Mouse (Mus musculus) thymus, adult 2 months (tissue): ENCODE data around the gene Ttll5. TPM values are rescaled to one million over a fixed set of nuclear protein-coding genes. Genes with fewer than 3 reads are reported as not detected.

Experiments used
- DNase-seq: peaks from one replicate; pipeline ENCODE4 v3.0.0; 2021
- H3K27ac ChIP-seq: fragments of 200-500 bp; 2 replicates; pipeline ENCODE4 v1.5.1; 2012; ENCODE audit warnings: low read length, control low read depth; ENCODE audit not compliant: control insufficient read depth, insufficient read depth
- H3K27me3 ChIP-seq: fragments of 200-500 bp; 2 replicates; pipeline ENCODE4 v1.6.1; 2012; ENCODE audit warnings: mild to moderate bottlenecking, low read length, moderate library complexity, mixed read lengths; ENCODE audit not compliant: control insufficient read depth, insufficient read depth
- H3K36me3 ChIP-seq: fragments of 200-500 bp; 2 replicates; pipeline ENCODE4 v1.6.1; 2012; ENCODE audit warnings: mild to moderate bottlenecking, low read length, moderate library complexity; ENCODE audit not compliant: control insufficient read depth, insufficient read depth
- H3K4me1 ChIP-seq: fragments of 200-500 bp; replicated peaks from 2 replicates; pipeline ENCODE4 v1.6.1; 2012; ENCODE audit warnings: low read length; ENCODE audit not compliant: control insufficient read depth, insufficient read depth
- H3K4me3 ChIP-seq: fragments of 200-500 bp; 2 replicates; pipeline ENCODE4 v1.5.1; 2012; ENCODE audit warnings: mild to moderate bottlenecking, low read length, control low read depth, moderate library complexity; ENCODE audit not compliant: control insufficient read depth, insufficient read depth
- CTCF ChIP-seq: fragments of 200-500 bp; IDR thresholded peaks from 2 replicates; pipeline ENCODE4 v1.5.1; 2012; ENCODE audit warnings: mild to moderate bottlenecking, control low read depth, low read length, moderate library complexity, borderline replicate concordance; ENCODE audit not compliant: control insufficient read depth, poor library complexity, insufficient read depth; ENCODE audit errors: extremely low read depth
- POLR2A ChIP-seq: fragments of 200-500 bp; IDR thresholded peaks from 2 replicates; pipeline ENCODE4 v1.6.1; 2012; ENCODE audit warnings: mild to moderate bottlenecking, low read length, control low read depth, moderate library complexity; ENCODE audit not compliant: control insufficient read depth, poor library complexity, insufficient read depth; ENCODE audit errors: extremely low read depth
- WGBS: fragments of 180-500 bp; shearing (Covaris S2); methylation state at CpG from one replicate; pipeline ENCODE4 v1.1.7; 2018; 5-methylcytosine and 5-hydroxymethylcytosine counted together
- polyA plus RNA-seq: library from polyadenylated mRNA; depleted of rRNA; stranded (reverse); fragments of >200 nt; gene quantifications from 2 replicates; pipeline ENCODE4 v1.2.3, GENCODE M21; 2012

Gene Ttll5
- polyA plus RNA-seq, 1 experiment: 20.2 TPM

- H3K4me1 ChIP-seq: peaks cover 46% of the 10 kb centered on the region
These were observed 143.9 kb downstream of the Ttll5 start for GRCm38 (mm10) chr12:85968409-85968808.

DNA sequence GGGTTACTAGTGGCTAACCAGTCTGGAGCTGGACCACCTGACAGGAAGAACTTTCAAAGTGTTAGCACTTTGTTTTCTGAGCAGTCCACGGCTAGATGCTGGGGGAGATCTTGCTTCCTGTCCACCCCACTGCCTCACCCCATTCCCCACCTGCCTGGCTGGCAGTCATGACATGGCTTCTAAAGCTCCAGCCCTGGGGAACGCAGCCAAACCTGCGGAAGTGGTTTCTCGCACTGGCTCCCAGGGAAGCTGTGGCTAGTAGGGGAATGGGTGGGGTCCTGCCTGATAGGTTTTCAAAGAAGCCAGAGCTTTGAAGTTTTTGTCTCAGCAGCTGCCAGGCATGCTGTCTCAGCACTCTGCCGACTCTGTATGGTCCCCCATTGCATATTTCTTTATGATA is 145.1 kb downstream of the Ttll5 start:
- DNase-seq: peak; percentile 62
- Histone ChIP-seq H3K36me3 (no peaks in the 10 kb centered on the region), H3K27ac (no peak overlapping the region), H3K27me3 (no peaks in the 10 kb centered on the region), H3K4me1 (peaks cover 44% of the 10 kb centered on the region), H3K4me3 (no peak overlapping the region)
- 3% methylated on average over 5 of the region's 5 CpGs for WGBS
- TF ChIP-seq CTCF (no peak), POLR2A (no peak)

More at GRCm38 (mm10) chr12:85968409-85968808, 143.9 kb downstream of the Ttll5 start:
- WGBS: 66% methylated on average over 4 of the region's 4 CpGs
- no peaks in the 10 kb centered on the region for H3K27me3 ChIP-seq
- H3K27ac ChIP-seq: no peak overlapping the region
- H3K36me3 ChIP-seq: no peaks in the 10 kb centered on the region
- DNase-seq: no peak
- TF ChIP-seq CTCF (no peak), POLR2A (no peak)
- H3K4me3 ChIP-seq: no peak overlapping the region

DNA sequence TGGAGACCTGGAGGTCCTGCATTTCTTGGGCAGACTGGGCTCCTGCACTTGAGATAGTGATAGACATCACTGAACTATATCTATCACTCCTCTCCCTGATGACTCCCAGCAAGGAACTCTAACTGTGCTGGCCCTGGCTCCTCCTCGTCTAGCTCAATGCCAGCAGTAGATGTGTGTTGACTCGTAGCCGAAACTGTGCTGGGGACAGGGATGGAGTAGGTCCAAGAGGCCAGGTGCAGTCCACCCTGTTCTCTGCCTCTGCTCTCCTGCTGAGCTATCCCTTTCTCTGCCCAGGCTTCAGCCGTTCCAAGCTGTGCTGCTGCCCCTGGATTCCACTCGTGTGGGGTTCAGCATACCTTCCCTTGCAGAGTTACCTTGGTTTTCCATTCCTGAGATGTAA is 145.7 kb downstream of the Ttll5 start:
- DNase-seq: no peak
- peaks cover 43% of the 10 kb centered on the region for H3K4me1 ChIP-seq
- H3K36me3 ChIP-seq: no peaks in the 10 kb centered on the region
- H3K27me3 ChIP-seq: no peaks in the 10 kb centered on the region
- 58% methylated on average over 5 of the region's 5 CpGs for WGBS
- TF ChIP-seq CTCF (no peak), POLR2A (no peak)
- no peak overlapping the region for H3K27ac ChIP-seq
- H3K4me3 ChIP-seq: no peak overlapping the region

DNA sequence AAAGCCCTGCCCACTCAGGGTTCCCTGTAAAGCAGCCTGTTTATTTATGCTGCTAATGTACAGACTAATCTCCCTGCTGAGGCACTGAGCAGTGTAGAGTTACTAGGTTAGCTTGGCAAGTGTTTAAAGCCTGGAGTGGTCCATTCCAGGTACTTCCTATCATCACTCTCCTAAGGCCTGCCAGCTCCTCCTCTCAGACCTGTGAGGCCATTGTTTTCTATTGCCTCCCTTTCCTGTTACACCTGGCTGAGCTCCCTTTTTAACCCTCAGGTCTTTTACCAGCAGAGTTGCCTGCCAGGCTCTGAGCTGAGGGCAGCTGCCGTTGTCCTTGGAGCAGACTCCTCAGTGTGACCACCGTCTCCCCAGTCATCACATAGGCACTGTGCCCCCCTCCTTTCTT is 146.3 kb downstream of the Ttll5 start:
- Histone ChIP-seq H3K27ac (no peak overlapping the region), H3K27me3 (no peaks in the 10 kb centered on the region), H3K36me3 (no peaks in the 10 kb centered on the region), H3K4me3 (no peak overlapping the region), H3K4me1 (peaks cover 43% of the 10 kb centered on the region)
- TF ChIP-seq CTCF: no peak
- TF ChIP-seq POLR2A: no peak
- no peak for DNase-seq
- 70% methylated on average over 2 of the region's 2 CpGs for WGBS

DNA sequence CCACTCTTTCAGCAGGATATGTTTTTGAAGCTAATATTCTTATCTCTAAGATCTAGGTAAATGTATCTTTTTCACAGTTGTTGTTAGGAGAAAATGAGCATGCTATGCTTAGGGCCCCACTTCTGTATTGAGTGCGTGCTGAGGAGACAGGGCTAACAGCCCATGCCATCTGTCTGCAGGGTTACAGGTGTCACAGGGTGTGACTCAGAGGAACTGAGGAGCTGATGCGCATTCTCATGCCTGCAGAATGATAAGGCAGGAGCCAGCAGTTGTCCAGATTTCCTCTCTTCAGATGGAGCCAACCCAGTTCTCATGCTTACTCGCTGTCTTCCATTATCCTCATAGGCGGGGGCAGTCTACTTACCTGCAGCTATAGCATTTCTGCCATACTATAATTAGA is 147.2 kb downstream of the Ttll5 start:
- H3K27ac ChIP-seq: no peak overlapping the region
- no peak overlapping the region for H3K4me3 ChIP-seq
- WGBS: 55% methylated on average over 4 of the region's 4 CpGs
- H3K36me3 ChIP-seq: no peaks in the 10 kb centered on the region
- H3K4me1 ChIP-seq: peaks cover 43% of the 10 kb centered on the region
- no peak for DNase-seq
- no peak for TF ChIP-seq POLR2A
- TF ChIP-seq CTCF: no peak
- no peaks in the 10 kb centered on the region for H3K27me3 ChIP-seq

DNA sequence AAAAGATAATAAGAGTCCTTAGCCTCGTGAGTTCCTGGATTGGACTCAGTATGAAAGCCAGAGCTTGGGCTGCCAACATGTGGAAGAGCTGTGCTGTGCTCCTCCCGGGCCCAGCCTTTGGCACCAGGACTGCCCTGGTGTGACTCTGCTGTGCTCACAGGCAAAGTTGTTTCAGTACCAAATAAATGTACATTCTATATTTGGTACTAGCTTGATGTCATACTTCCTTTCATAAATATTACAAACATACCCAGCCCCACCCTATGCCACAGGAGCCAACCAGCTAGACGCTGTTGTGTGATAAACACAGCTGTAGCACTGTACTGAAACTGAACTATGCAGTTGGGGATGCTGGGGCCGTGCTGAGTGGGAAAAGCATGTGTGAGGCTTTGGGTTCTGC is 149.1 kb downstream of the Ttll5 start:
- Histone ChIP-seq H3K4me3 (no peak overlapping the region), H3K36me3 (no peaks in the 10 kb centered on the region), H3K27ac (no peak overlapping the region), H3K4me1 (peaks cover 40% of the 10 kb centered on the region), H3K27me3 (no peaks in the 10 kb centered on the region)
- no peak for DNase-seq
- TF ChIP-seq POLR2A (no peak), CTCF (no peak)
- WGBS: 14% methylated on average over 4 of the region's 4 CpGs

GRCm38 (mm10) chr12:85974030-85974429 is 149.6 kb downstream of the Ttll5 start:
- Histone ChIP-seq H3K4me1 (peaks cover 36% of the 10 kb centered on the region), H3K27ac (peak overlapping the region; percentile 23; the same call in 1 of the 2 replicates), H3K36me3 (no peaks in the 10 kb centered on the region), H3K4me3 (no peak overlapping the region), H3K27me3 (no peaks in the 10 kb centered on the region)
- WGBS: 66% methylated on average over 4 of the region's 4 CpGs
- DNase-seq: no peak
- TF ChIP-seq POLR2A (no peak), CTCF (no peak)
